Mouse (Mus musculus): ENCODE data around the gene Coq10a. TPM values are rescaled to one million over a fixed set of nuclear protein-coding genes. Genes with fewer than 3 reads are reported as not detected.

Coq10a gene
- polyA plus RNA-seq (2012; rRNA removed) (6.5 and 7.7 TPM in 2 replicates), polyA plus RNA-seq (2014; fragmentation: Nextera tagmentation; extraction: Ambion mirVana) (4.7 and 5.0 TPM in 2 replicates)

GRCm38 (mm10) chr10:128368402-128369217 is at the start of gene Coq10a:
Gene Coq10a (minus strand): TSS chr10:128368997.
- H3K4me1 ChIP-seq (replicated peaks; ENCODE audit: control insufficient read depth in 2 of 2, insufficient read depth in 2 of 2, low read length in 1 of 2), result peaks cover 14 to 20% of the 10 kb centered on the region in 2 experiments
- DNase-seq (ENCODE audit: low read depth in 3 of 3, low spot score in 3 of 3) (peak; percentile 64 to 78 (median 70)), ATAC-seq (ENCODE audit: insufficient read depth) (peak; percentile 87)
- H3K27me3 ChIP-seq (ENCODE audit: control insufficient read depth, insufficient read depth, low read length), result no peaks in the 10 kb centered on the region
- peak within 1 kb of the TSS; percentile 98 for H3K4me2 ChIP-seq (ENCODE audit: low read depth)
- H3K9me3 ChIP-seq (ENCODE audit: control insufficient read depth, low read length), result no peaks in the 10 kb centered on the region
- peaks cover 9% of the 10 kb centered on the region for H3K36me3 ChIP-seq (replicated peaks; ENCODE audit: control insufficient read depth, insufficient read depth, low read depth)
- under 1% methylated on average over 87 of the region's 87 CpGs for WGBS (ENCODE audit: insufficient replicate concordance)
- peak within 1 kb of the TSS; percentile 88 for H3K27ac ChIP-seq
- no peak for TF ChIP-seq CTCF (IDR thresholded peaks at IDR 0.05; ENCODE audit: low read depth)
- TF ChIP-seq EP300 (IDR thresholded peaks at IDR 0.05; ENCODE audit: low read depth), result no peak
- H3K4me3 ChIP-seq (ENCODE audit: insufficient read depth in 1 of 2, low read depth in 2 of 2, low read length in 2 of 2), result peak within 1 kb of the TSS; percentile 80 to 85
- H3K9ac ChIP-seq (replicated peaks), result peak within 1 kb of the TSS; percentile 88

- Histone ChIP-seq H3K9ac (replicated peaks) (no peak overlapping the region), H3K4me3 (ENCODE audit: insufficient read depth in 1 of 2, low read depth in 2 of 2, low read length in 2 of 2) (no peak overlapping the region), H3K9me3 (ENCODE audit: control insufficient read depth, low read length) (no peaks in the 10 kb centered on the region), H3K4me1 (replicated peaks; ENCODE audit: control insufficient read depth in 2 of 2, insufficient read depth in 2 of 2, low read length in 1 of 2) (peaks cover 8 to 19% of the 10 kb centered on the region in 2 experiments), H3K36me3 (replicated peaks; ENCODE audit: control insufficient read depth, insufficient read depth, low read depth) (no peaks in the 10 kb centered on the region; the same call in 1 of the 2 replicates), H3K27me3 (ENCODE audit: control insufficient read depth, insufficient read depth, low read length) (no peaks in the 10 kb centered on the region), H3K27ac (no peak overlapping the region), H3K4me2 (ENCODE audit: low read depth) (no peak overlapping the region)
- TF ChIP-seq CTCF (IDR thresholded peaks at IDR 0.05; ENCODE audit: low read depth) (no peak), EP300 (IDR thresholded peaks at IDR 0.05; ENCODE audit: low read depth) (no peak)
- 81% methylated on average over 5 of the region's 5 CpGs for WGBS (ENCODE audit: insufficient replicate concordance)
- DNase-seq (ENCODE audit: low read depth in 3 of 3, low spot score in 3 of 3) (no peak), ATAC-seq (ENCODE audit: insufficient read depth) (no peak)
Observed at GRCm38 (mm10) chr10:128414848-128415247, 46.1 kb upstream of the Coq10a start.

- H3K4me3 ChIP-seq (ENCODE audit: insufficient read depth in 1 of 2, low read depth in 2 of 2, low read length in 2 of 2), result no peak overlapping the region
- no peak for ATAC-seq (ENCODE audit: insufficient read depth)
- no peak for DNase-seq (ENCODE audit: low read depth in 3 of 3, low spot score in 3 of 3)
- H3K36me3 ChIP-seq (replicated peaks; ENCODE audit: control insufficient read depth, insufficient read depth, low read depth), result no peaks in the 10 kb centered on the region
- 59% methylated on average over 1 of the region's 1 CpGs for whole genome bisulfite sequencing (ENCODE audit: insufficient replicate concordance)
- H3K27me3 ChIP-seq (ENCODE audit: control insufficient read depth, insufficient read depth, low read length), result no peaks in the 10 kb centered on the region
- no peak for TF ChIP-seq EP300 (IDR thresholded peaks at IDR 0.05; ENCODE audit: low read depth)
- TF ChIP-seq CTCF (IDR thresholded peaks at IDR 0.05; ENCODE audit: low read depth), result no peak
- peak overlapping the region; percentile 86; the same call in 1 of the 2 replicates for H3K4me2 ChIP-seq (ENCODE audit: low read depth)
- peaks cover 8 to 24% of the 10 kb centered on the region in 2 experiments for H3K4me1 ChIP-seq (replicated peaks; ENCODE audit: control insufficient read depth in 2 of 2, insufficient read depth in 2 of 2, low read length in 1 of 2)
- H3K9ac ChIP-seq (replicated peaks), result no peak overlapping the region
- no peak overlapping the region for H3K27ac ChIP-seq
- H3K9me3 ChIP-seq (ENCODE audit: control insufficient read depth, low read length), result no peaks in the 10 kb centered on the region
Observed at GRCm38 (mm10) chr10:128413076-128413475, 44.3 kb upstream of the Coq10a start.

GRCm38 (mm10) chr10:128412558-128412957 is 43.8 kb upstream of the Coq10a start:
- no peak overlapping the region; the same call in 1 of the 2 replicates for H3K27ac ChIP-seq
- TF ChIP-seq CTCF (IDR thresholded peaks at IDR 0.05; ENCODE audit: low read depth) (no peak), EP300 (IDR thresholded peaks at IDR 0.05; ENCODE audit: low read depth) (no peak)
- peak overlapping the region; percentile 77; the same call in 1 of the 2 replicates for H3K9ac ChIP-seq (replicated peaks)
- WGBS (ENCODE audit: insufficient replicate concordance), result 9% methylated on average over 1 of the region's 1 CpGs
- H3K4me3 ChIP-seq (ENCODE audit: insufficient read depth in 1 of 2, low read depth in 2 of 2, low read length in 2 of 2), result peak overlapping the region; percentile 79 to 93; a peak in 3 of 4 replicates
- H3K27me3 ChIP-seq (ENCODE audit: control insufficient read depth, insufficient read depth, low read length), result no peaks in the 10 kb centered on the region
- DNase-seq (ENCODE audit: low read depth in 3 of 3, low spot score in 3 of 3), result no peak
- peak overlapping the region; percentile 86 for H3K4me2 ChIP-seq (ENCODE audit: low read depth)
- no peaks in the 10 kb centered on the region for H3K36me3 ChIP-seq (replicated peaks; ENCODE audit: control insufficient read depth, insufficient read depth, low read depth)
- peaks cover 8 to 24% of the 10 kb centered on the region in 2 experiments for H3K4me1 ChIP-seq (replicated peaks; ENCODE audit: control insufficient read depth in 2 of 2, insufficient read depth in 2 of 2, low read length in 1 of 2)
- no peak for ATAC-seq (ENCODE audit: insufficient read depth)
- no peaks in the 10 kb centered on the region for H3K9me3 ChIP-seq (ENCODE audit: control insufficient read depth, low read length)

- Histone ChIP-seq H3K36me3 (replicated peaks; ENCODE audit: control insufficient read depth, insufficient read depth, low read depth) (no peaks in the 10 kb centered on the region), H3K27ac (peak overlapping the region; percentile 43), H3K27me3 (ENCODE audit: control insufficient read depth, insufficient read depth, low read length) (no peaks in the 10 kb centered on the region), H3K4me3 (ENCODE audit: insufficient read depth in 1 of 2, low read depth in 2 of 2, low read length in 2 of 2) (peak overlapping the region; percentile 79 to 93), H3K9ac (replicated peaks) (peak overlapping the region; percentile 77), H3K4me1 (replicated peaks; ENCODE audit: control insufficient read depth in 2 of 2, insufficient read depth in 2 of 2, low read length in 1 of 2) (peaks cover 8 to 24% of the 10 kb centered on the region in 2 experiments), H3K4me2 (ENCODE audit: low read depth) (peak overlapping the region; percentile 86), H3K9me3 (ENCODE audit: control insufficient read depth, low read length) (no peaks in the 10 kb centered on the region)
- 4% methylated on average over 14 of the region's 14 CpGs for WGBS (ENCODE audit: insufficient replicate concordance)
- no peak for ATAC-seq (ENCODE audit: insufficient read depth)
- no peak for TF ChIP-seq EP300 (IDR thresholded peaks at IDR 0.05; ENCODE audit: low read depth)
- TF ChIP-seq CTCF (IDR thresholded peaks at IDR 0.05; ENCODE audit: low read depth), result no peak
- no peak for DNase-seq (ENCODE audit: low read depth in 3 of 3, low spot score in 3 of 3)
Observed at GRCm38 (mm10) chr10:128412055-128412381, 43.2 kb upstream of the Coq10a start.
